ENCODE assay signal across 9 mouse cellular contexts in genomic region chr15:12493258-12493657, GRCm38 (mm10).
A peak's percentile ranks its signal among the peaks of the same experiment; 100 is the strongest.
DNase-seq lines count a peak whose midpoint lies in the region; ATAC-seq and TF ChIP-seq lines count a peak whose summit lies in the region.
"Had no signal": no experiment of that assay in that cellular context is flagged by ENCODE, and none has a peak within 500 bp of the region (broad histone marks: within the 10 kb centered on the region; RNA-seq: fewer than 3 reads in every experiment).

No protein-coding gene starts in this region.

- H3K4me1 ChIP-seq in brown adipose tissue, adult 24 weeks (ENCODE audit: control insufficient read depth, insufficient read depth, insufficient read length, low read length) = peaks cover 48% of the 10 kb centered on the region
- peaks cover 25% of the 10 kb centered on the region for H3K4me1 ChIP-seq in kidney, postnatal 0 days (replicated peaks; ENCODE audit: insufficient read depth, low read length)

- intact Hi-C loops in gastrocnemius, adult 2 months (cut with DNase I) = no loop called here
- intact Hi-C loops in left cerebral cortex, postnatal 36 days (cut with DNase I) = no loop called here

- peak; percentile 30 for DNase-seq in gastrocnemius, adult 2 months
- no peak for DNase-seq in gastrocnemius, adult 8-10 months (ENCODE audit: low spot score in 2 of 2)
- no peak for DNase-seq in kidney, postnatal 0 days (ENCODE audit: low spot score)
- peak; percentile 64 for DNase-seq in lung, postnatal 36 days
- DNase-seq in left cerebral cortex, postnatal 36 days (ENCODE audit: low spot score in 2 of 2) = no peak
- DNase-seq in embryo, embryonic 9.5 days (ENCODE audit: extremely low spot score) = no peak
- DNase-seq in adrenal gland, adult (ENCODE audit: inconsistent age in 2 of 2, low spot score in 1 of 2) = no peak

- no peak overlapping the region for H3K9ac ChIP-seq in kidney, postnatal 0 days (ENCODE audit: low read depth, low read length)
- H3K9ac ChIP-seq: hindbrain, embryonic 15.5 days had no signal

- H3K9me3 ChIP-seq in kidney, postnatal 0 days (replicated peaks; ENCODE audit: low read length) = no peaks in the 10 kb centered on the region
- H3K9me3 ChIP-seq: hindbrain, embryonic 15.5 days had no signal

- 47% methylated on average over 7 of the region's 7 CpGs for WGBS in kidney, postnatal 0 days

- TF ChIP-seq CTCF in gastrocnemius, adult 2 months (IDR thresholded peaks at IDR 0.05) = no peak
- no peak for TF ChIP-seq CTCF in kidney, postnatal 0 days (IDR thresholded peaks at IDR 0.05; ENCODE audit: low read depth)

- no peaks in the 10 kb centered on the region for H3K36me3 ChIP-seq in kidney, postnatal 0 days (ENCODE audit: insufficient read depth, low read length)
- H3K36me3 ChIP-seq: hindbrain, embryonic 15.5 days had no signal

- ATAC-seq in kidney, postnatal 0 days (replicated peaks; ENCODE audit: low FRiP score, low read depth) = 0 out of 2 replicates have a peak, but pooled peaks have one; percentile 25

- peak overlapping the region; percentile 75 for H3K27ac ChIP-seq in gastrocnemius, adult 2 months
- H3K27ac ChIP-seq in brown adipose tissue, adult 24 weeks (replicated peaks; ENCODE audit: low read depth, low read length) = peak overlapping the region; percentile 23
- no peak overlapping the region for H3K27ac ChIP-seq in kidney, postnatal 0 days
- H3K27ac ChIP-seq: hindbrain, embryonic 15.5 days had no signal

- H3K4me3 ChIP-seq in gastrocnemius, adult 2 months = no peak overlapping the region
- H3K4me3 ChIP-seq in brown adipose tissue, adult 24 weeks (ENCODE audit: insufficient read depth, low read depth, low read length) = no peak overlapping the region
- H3K4me3 ChIP-seq in kidney, postnatal 0 days (replicated peaks; ENCODE audit: low read depth, low read length) = no peak overlapping the region
- H3K4me3 ChIP-seq: hindbrain, embryonic 15.5 days had no signal

- no peaks in the 10 kb centered on the region for H3K27me3 ChIP-seq in kidney, postnatal 0 days (ENCODE audit: insufficient read depth, low read length)
- H3K27me3 ChIP-seq: hindbrain, embryonic 15.5 days had no signal

- no peak overlapping the region for H3K4me2 ChIP-seq in kidney, postnatal 0 days (ENCODE audit: low read length)
- H3K4me2 ChIP-seq: hindbrain, embryonic 15.5 days had no signal

Comparison
In these comparisons a context has a peak if more than half of its experiments do, and no peak if none do; other contexts are left out.
1. DNase-seq: peak in gastrocnemius, adult 2 months (single experiment) and lung, postnatal 36 days (single experiment); none in gastrocnemius, adult 8-10 months (0 of 2), kidney, postnatal 0 days (single experiment), left cerebral cortex, postnatal 36 days (0 of 2), embryo, embryonic 9.5 days (single experiment) and adrenal gland, adult (0 of 2).